Mouse (Mus musculus): Measurements from ENCODE around the gene 4930539E08Rik. TPM values are rescaled to one million over a fixed set of nuclear protein-coding genes. Genes with fewer than 3 reads are reported as not detected.

Gene 4930539E08Rik
- polyA plus RNA-seq, 1 experiment from 2014 or later: 0.67 TPM

DNA sequence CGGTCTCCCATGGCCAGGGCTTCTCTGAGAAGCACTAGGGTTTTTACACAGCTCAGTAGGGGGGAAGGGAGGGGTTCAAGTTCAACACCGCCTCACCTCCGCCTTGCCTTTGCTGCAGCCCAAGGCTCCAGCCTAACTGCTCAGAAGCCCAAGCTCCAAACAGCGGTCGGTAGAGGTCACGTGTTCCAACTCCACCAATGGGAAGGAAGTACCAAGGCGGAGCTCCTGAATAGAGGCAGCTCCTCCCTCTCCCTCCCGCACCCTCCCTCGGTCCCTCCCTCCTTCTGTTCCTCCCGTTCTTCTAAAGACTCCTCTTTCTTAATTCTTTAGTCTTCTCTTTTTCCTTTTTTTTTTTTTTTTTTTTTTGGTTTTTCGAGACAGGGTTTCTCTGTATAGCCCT is 27.0 kb upstream of the 4930539E08Rik start:
- Histone ChIP-seq H3K4me1 (no peaks in the 10 kb centered on the region), H3K4me2 (replicated peaks) (no peak overlapping the region), H3K9me3 (no peaks in the 10 kb centered on the region), H3K4me3 (no peak overlapping the region), H3K9ac (replicated peaks) (no peak overlapping the region), H3K36me3 (no peaks in the 10 kb centered on the region), H3K27ac (replicated peaks) (no peak overlapping the region), H3K27me3 (no peaks in the 10 kb centered on the region)
- WGBS: 80% methylated on average over 10 of the region's 11 CpGs
- no peak for ATAC-seq (replicated peaks)

DNA sequence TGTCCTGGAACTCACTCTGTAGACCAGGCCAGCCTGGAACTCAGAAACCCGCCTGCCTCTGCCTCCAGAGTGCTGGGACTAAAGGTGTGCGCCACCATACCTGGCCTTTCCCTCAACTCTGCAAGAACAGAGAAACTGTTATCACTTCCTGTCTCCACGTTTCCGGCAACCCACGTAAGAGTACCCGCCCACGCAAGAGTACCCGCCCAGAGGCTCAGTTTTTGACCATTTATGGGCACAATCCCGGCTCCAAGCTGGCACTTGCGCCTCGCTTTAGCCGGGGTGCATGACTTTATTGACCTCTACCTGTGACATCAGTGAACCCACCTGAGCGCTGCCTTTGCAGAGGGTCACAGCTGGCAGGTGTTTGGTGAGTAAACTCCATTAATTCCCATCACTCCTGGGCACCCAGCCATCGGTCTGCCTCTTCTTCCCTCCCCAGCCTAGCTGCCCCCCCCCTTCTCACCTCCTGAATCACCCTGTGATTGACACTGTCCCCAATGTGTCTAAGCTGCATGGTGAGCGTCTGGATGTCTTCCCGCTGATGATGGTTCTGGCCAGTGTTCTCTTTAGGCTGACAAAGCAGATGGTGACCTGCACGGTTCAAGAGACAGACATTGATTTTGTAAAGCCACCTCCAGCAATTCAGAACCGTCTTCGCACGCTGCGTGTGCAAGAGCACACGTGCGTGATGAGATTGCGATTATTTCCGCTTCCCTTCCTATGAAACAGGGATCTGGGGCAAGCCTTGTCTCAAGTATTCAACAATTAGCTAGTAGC is 25.8 kb upstream of the 4930539E08Rik start:
- no peak overlapping the region for H3K4me3 ChIP-seq
- ATAC-seq (replicated peaks): no peak
- H3K4me2 ChIP-seq (replicated peaks): no peak overlapping the region
- no peak overlapping the region for H3K9ac ChIP-seq (replicated peaks)
- no peaks in the 10 kb centered on the region for H3K4me1 ChIP-seq
- H3K27me3 ChIP-seq: no peaks in the 10 kb centered on the region
- H3K9me3 ChIP-seq: no peaks in the 10 kb centered on the region
- H3K36me3 ChIP-seq: no peaks in the 10 kb centered on the region
- H3K27ac ChIP-seq (replicated peaks): no peak overlapping the region
- WGBS: 89% methylated on average over 25 of the region's 25 CpGs

DNA sequence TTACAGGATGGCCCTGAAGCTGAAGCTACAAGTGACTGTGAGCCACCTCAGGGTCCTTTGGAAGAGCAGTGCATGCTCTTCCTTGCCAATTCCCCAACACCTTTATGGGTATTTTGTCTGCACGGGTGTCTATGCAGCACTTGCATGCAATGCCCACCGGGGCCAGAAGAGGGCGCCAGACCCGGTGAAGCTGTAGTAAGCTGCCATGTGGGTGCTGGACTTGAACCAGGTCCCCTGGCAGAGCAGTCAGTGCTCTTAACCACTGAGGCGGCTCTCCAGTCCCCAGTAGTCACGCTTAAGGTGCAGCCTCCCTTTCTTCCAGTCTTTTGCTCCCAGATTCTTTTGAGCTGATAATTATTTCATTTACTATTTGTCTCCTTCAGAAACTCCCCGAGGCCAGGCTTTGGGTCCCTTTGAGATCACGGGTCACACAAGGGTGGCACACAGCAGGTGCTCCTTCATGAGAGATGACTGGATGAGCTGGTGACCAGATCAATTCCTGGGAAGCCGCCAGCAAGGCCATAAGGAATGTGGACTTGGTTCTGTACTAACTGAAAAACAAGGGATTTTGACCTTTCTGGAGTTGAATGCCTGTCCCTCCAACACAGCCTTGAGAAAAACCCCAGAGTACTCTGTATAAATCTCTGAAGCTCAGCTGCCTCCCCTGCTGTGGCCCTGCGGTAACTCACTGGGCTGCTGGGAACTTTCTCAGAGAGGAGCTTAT is 21.7 kb upstream of the 4930539E08Rik start:
- no peak overlapping the region for H3K4me3 ChIP-seq
- H3K36me3 ChIP-seq: no peaks in the 10 kb centered on the region
- 84% methylated on average over 10 of the region's 10 CpGs for WGBS
- H3K27me3 ChIP-seq: no peaks in the 10 kb centered on the region
- H3K9me3 ChIP-seq: no peaks in the 10 kb centered on the region
- no peak overlapping the region for H3K4me2 ChIP-seq (replicated peaks)
- no peak overlapping the region for H3K9ac ChIP-seq (replicated peaks)
- ATAC-seq (replicated peaks): no peak
- H3K4me1 ChIP-seq: no peaks in the 10 kb centered on the region
- H3K27ac ChIP-seq (replicated peaks): no peak overlapping the region

- H3K4me2 ChIP-seq (replicated peaks): no peak overlapping the region
- 93% methylated on average over 7 of the region's 7 CpGs for WGBS
- ATAC-seq (replicated peaks): no peak
Measured at GRCm38 (mm10) chr17:28936133-28936532, 21.0 kb upstream of the 4930539E08Rik start.

GRCm38 (mm10) chr17:28934120-28934916 is 19.2 kb upstream of the 4930539E08Rik start:
- Histone ChIP-seq H3K27ac (replicated peaks) (no peak overlapping the region), H3K27me3 (no peaks in the 10 kb centered on the region), H3K4me1 (peaks cover 10% of the 10 kb centered on the region), H3K9ac (replicated peaks) (no peak overlapping the region), H3K9me3 (no peaks in the 10 kb centered on the region), H3K4me2 (replicated peaks) (no peak overlapping the region), H3K4me3 (no peak overlapping the region), H3K36me3 (no peaks in the 10 kb centered on the region)
- no peak for ATAC-seq (replicated peaks)
- 74% methylated on average over 19 of the region's 19 CpGs for whole genome bisulfite sequencing

More at GRCm38 (mm10) chr17:28936133-28936532, 21.0 kb upstream of the 4930539E08Rik start:
- Histone ChIP-seq H3K27me3 (no peaks in the 10 kb centered on the region), H3K4me1 (no peaks in the 10 kb centered on the region), H3K27ac (replicated peaks) (no peak overlapping the region), H3K4me3 (no peak overlapping the region), H3K9me3 (no peaks in the 10 kb centered on the region), H3K9ac (replicated peaks) (no peak overlapping the region), H3K36me3 (no peaks in the 10 kb centered on the region)

DNA sequence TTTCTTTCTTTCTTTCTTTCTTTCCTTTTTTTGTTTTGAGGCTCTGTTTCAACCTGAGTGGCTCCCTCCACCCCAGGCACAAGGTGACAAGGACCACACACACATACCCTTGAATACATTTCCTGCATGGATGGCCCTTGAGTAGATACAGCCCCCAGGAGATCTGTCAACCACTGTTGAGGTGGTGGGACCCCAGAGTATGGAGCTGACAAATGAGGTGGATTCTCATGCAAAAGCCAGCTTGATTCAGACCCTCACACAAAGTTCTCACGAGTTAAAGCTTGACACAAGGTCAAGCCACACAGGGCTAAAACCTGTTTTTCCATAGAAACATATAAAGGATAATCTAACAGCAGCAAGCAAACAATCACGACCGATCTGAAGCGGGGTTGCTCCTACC is 17.1 kb upstream of the 4930539E08Rik start:
- Histone ChIP-seq H3K27me3 (no peaks in the 10 kb centered on the region), H3K4me3 (no peak overlapping the region), H3K9ac (replicated peaks) (no peak overlapping the region), H3K36me3 (no peaks in the 10 kb centered on the region), H3K27ac (replicated peaks) (no peak overlapping the region), H3K9me3 (no peaks in the 10 kb centered on the region), H3K4me2 (replicated peaks) (no peak overlapping the region), H3K4me1 (peaks cover 10% of the 10 kb centered on the region)
- no peak for ATAC-seq (replicated peaks)
- WGBS: 89% methylated on average over 4 of the region's 4 CpGs

DNA sequence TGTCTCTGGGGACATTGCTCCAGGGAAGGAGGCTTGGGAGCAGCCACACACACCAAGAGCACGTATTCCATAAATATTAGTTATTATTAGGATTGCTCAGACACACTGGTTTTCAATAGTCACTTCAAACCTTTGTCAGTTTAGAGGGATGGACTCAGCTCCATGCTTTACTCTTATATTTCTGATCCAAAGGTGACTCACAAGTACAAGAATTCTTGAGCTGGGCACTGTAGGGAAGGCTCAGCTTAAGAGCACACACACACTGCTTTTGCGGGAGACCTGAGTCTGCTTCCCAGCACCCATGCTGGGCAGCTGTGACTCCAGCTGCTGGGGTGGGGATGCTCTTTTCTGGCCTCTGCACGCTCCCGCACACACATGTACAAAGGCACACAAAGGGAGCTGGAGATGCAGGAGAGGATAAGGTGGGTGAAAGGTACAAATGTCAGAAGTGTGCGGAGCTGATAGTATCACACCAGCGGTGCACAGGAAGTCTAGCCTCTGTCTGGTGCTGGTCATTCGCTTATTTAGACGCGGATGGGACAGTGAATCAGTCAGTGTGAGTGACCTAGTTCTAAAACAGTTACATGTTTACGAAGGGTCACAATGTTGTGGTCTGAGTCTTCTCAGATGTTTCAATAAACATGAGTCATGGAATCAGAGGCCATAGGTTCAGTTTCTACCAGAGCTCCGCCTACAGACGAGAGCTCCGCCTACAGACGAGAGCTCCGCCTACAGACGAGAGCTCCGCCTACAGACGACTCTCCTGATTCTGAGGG is 16.5 kb upstream of the 4930539E08Rik start:
- Histone ChIP-seq H3K9ac (replicated peaks) (no peak overlapping the region), H3K36me3 (no peaks in the 10 kb centered on the region), H3K27me3 (no peaks in the 10 kb centered on the region), H3K9me3 (no peaks in the 10 kb centered on the region), H3K4me2 (replicated peaks) (no peak overlapping the region), H3K4me1 (peaks cover 10% of the 10 kb centered on the region), H3K27ac (replicated peaks) (no peak overlapping the region), H3K4me3 (no peak overlapping the region)
- ATAC-seq (replicated peaks): no peak
- WGBS: 92% methylated on average over 18 of the region's 18 CpGs

DNA sequence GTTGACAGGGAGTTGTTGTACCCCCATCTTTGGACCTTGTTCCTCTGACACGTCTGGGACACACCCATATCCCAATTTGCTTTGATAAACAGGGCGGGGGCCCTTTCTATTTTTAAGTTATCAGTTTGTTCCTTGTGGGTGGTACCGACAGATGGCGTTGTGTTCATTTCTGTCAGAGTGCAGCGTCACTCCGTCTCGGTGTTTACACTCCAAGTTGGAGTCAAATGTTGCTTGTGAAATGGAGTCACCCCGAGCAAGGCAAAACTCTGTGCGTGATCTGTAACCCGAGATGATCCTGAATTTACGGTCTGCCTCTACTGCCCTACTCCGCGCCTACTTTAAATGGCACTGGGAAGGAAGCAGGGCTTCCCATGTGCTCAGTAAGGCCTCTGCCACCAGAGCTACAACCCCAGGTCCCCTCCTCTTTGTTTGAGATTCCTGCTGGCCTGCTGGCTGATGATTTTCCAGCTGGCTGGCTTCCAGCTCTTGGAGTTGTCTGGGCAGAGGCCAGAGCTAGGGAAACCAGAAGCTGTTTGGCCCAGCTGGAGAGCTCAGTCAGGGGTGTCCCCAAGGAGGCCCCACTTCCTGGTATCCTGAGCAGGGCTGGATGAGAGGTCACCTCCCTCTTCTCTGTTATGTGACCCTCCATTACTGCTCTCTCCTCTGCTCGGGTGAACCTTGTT is 15.4 kb upstream of the 4930539E08Rik start:
- H3K27ac ChIP-seq (replicated peaks): peak overlapping the region; percentile 35
- no peak overlapping the region for H3K9ac ChIP-seq (replicated peaks)
- H3K27me3 ChIP-seq: no peaks in the 10 kb centered on the region
- no peaks in the 10 kb centered on the region for H3K36me3 ChIP-seq
- H3K9me3 ChIP-seq: no peaks in the 10 kb centered on the region
- H3K4me2 ChIP-seq (replicated peaks): peak overlapping the region; percentile 11
- H3K4me3 ChIP-seq: no peak overlapping the region
- H3K4me1 ChIP-seq: peaks cover 10% of the 10 kb centered on the region
- 27% methylated on average over 14 of the region's 14 CpGs for WGBS
- 0 out of 2 replicates have a peak, but pooled peaks have one; percentile 58 for ATAC-seq (replicated peaks)

GRCm38 (mm10) chr17:28929369-28929768 is 14.2 kb upstream of the 4930539E08Rik start:
- no peak overlapping the region for H3K4me3 ChIP-seq
- H3K9me3 ChIP-seq: no peaks in the 10 kb centered on the region
- H3K27ac ChIP-seq (replicated peaks): no peak overlapping the region
- H3K4me1 ChIP-seq: peaks cover 10% of the 10 kb centered on the region
- WGBS: 93% methylated on average over 4 of the region's 4 CpGs
- H3K9ac ChIP-seq (replicated peaks): no peak overlapping the region
- no peak for ATAC-seq (replicated peaks)
- H3K4me2 ChIP-seq (replicated peaks): no peak overlapping the region
- H3K36me3 ChIP-seq: no peaks in the 10 kb centered on the region
- H3K27me3 ChIP-seq: no peaks in the 10 kb centered on the region

- Histone ChIP-seq H3K4me1 (peaks cover 10% of the 10 kb centered on the region), H3K36me3 (no peaks in the 10 kb centered on the region), H3K4me3 (no peak overlapping the region), H3K9ac (replicated peaks) (no peak overlapping the region), H3K9me3 (no peaks in the 10 kb centered on the region), H3K27ac (replicated peaks) (no peak overlapping the region), H3K4me2 (replicated peaks) (no peak overlapping the region), H3K27me3 (no peaks in the 10 kb centered on the region)
- WGBS: 90% methylated on average over 9 of the region's 9 CpGs
- no peak for ATAC-seq (replicated peaks)
Measured at GRCm38 (mm10) chr17:28928004-28928403, 12.9 kb upstream of the 4930539E08Rik start.

Data from forebrain, embryonic 15.5 days (tissue).